Mouse (Mus musculus): ENCODE measurements around the gene Tmem178b. TPM values are rescaled to one million over a fixed set of nuclear protein-coding genes. Genes with fewer than 3 reads are reported as not detected.

Tmem178b gene
- total RNA-seq, 2 experiments from 2014 or later = 0.52 to 0.55 TPM

- DNase-seq = no peak
- intact Hi-C loops (cut with DNase I) = no loop called here
Observed at GRCm38 (mm10) chr6:40137831-40138520, 264.9 kb downstream of the Tmem178b start.

DNA sequence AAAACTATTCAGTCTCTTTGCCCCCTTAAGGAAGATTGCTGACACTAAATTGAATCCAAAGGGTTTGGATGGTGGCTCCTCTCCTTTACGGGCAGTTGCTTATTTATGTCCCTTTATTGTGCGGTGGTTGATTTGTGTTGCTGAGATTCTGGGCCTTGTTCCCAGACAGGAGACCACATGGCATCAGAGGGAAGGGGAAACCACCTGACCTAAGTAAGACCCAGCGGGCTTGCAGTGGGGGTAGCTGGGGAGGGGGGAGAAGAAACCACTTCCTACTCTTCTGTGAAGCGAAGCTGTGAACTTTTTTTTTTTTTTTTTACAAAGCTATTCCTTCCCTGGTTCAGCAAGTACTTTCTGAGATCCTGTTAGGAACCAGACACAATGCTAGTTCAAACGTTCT is 269.5 kb downstream of the Tmem178b start:
- intact Hi-C loops (cut with DNase I) = no loop called here

DNA sequence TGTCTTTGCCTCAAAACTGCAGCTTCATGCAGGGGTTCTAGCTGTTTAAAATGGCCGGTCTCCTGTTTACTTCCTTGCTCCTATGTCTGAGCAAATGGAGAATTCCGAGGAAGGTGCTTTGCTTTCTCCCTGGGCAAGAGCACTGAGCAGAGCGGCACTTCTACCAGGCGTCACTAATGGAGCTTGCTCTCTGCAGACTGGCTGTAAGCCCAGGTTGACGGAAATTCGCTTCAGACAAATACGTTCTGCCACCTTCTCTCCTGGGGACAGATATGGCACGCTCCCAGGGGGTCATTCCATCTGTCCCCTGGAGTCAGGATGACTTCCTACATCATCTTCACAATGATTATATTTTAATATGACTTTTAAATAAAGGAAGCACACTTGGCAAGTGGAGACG is 271.3 kb downstream of the Tmem178b start:
- no peak for DNase-seq

More for the DNA sequence above, 269.5 kb downstream of the Tmem178b start:
- DNase-seq = peak in 1 of 2 experiments; percentile 8

GRCm38 (mm10) chr6:40145601-40146000 is 272.5 kb downstream of the Tmem178b start:
- intact Hi-C loops (cut with DNase I) = no loop called here
- no peak for DNase-seq

More for the DNA sequence above, 271.3 kb downstream of the Tmem178b start:
- intact Hi-C loops (cut with DNase I) = no loop called here

GRCm38 (mm10) chr6:40152241-40152640 is 279.2 kb downstream of the Tmem178b start:
- no peak for DNase-seq
- intact Hi-C loops (cut with DNase I) = no loop called here

DNA sequence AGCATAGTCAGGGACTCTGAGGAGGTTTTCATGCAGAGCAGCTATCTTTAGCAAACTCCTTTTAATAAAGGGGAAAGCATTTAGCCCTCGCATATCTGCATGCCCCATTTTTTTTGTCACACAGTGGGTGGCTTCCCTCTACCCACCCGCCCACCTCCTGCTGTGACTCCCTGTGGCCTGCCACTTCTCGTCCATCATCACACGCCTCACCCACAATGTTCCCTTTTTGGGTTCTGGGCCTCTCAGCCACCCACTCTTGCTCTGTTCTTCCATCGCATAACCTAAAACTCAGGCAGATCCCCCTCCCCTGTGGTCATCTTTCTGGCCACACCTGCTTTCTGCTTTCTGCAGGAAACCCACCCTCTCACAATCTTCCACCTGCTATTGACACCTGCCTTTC is 288.3 kb downstream of the Tmem178b start:
- no peak for DNase-seq
- intact Hi-C loops (cut with DNase I) = no loop called here

- DNase-seq = no peak
- intact Hi-C loops (cut with DNase I) = no loop called here
Observed at GRCm38 (mm10) chr6:40173559-40173958, 300.5 kb downstream of the Tmem178b start.

DNA sequence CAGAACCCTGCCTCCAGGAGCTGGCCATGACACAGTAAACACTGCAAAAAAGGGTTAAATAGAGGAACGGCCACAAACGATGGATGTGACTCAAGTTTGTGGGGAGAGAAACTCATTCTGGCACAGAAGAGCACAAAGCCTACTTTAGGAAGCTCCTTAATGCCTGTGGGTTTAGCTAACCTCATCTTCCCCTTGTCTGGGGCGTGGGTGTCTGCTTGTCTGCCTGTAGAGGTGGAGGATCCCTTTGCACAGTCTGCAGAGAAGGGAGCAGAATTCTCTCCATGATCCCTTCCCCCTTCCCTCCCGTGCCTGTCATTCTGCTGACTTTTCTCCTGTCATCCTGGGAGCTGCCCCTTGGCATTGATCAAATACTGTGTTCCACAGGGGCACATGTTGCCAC is 304.8 kb downstream of the Tmem178b start:
- no peak for DNase-seq
- intact Hi-C loops (cut with DNase I) = no loop called here

GRCm38 (mm10) chr6:40180551-40180950 is 307.5 kb downstream of the Tmem178b start:
- DNase-seq = no peak
- intact Hi-C loops (cut with DNase I) = no loop called here

GRCm38 (mm10) chr6:40200661-40201060 is 327.6 kb downstream of the Tmem178b start:
- intact Hi-C loops (cut with DNase I) = no loop called here
- no peak for DNase-seq

GRCm38 (mm10) chr6:40202602-40203001 is 329.5 kb downstream of the Tmem178b start:
- DNase-seq = no peak
- intact Hi-C loops (cut with DNase I) = no loop called here

DNA sequence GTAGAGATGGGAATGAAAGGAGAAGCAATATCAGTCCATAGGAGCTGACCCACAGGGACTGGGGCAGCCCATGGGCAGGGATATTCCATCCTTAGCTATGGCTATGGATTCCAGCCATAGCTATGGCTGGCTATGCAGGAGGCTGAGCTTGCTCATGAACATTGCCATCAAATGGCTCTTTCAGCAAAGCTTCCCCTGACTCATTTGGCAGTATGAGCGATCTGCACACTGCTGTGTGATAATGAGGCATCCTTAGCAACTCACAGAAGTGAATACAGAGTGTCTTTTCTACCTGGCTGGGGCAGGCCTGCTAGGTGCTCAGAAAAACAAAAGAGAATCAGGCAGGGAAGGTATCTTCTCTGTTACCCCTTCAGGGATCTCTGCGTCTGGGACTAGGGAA is 332.3 kb downstream of the Tmem178b start:
- no peak for DNase-seq
- intact Hi-C loops (cut with DNase I) = no loop called here

- intact Hi-C loops (cut with DNase I) = no loop called here
- no peak for DNase-seq
Observed at GRCm38 (mm10) chr6:40208014-40208413, 334.9 kb downstream of the Tmem178b start.

GRCm38 (mm10) chr6:40209172-40209571 is 336.1 kb downstream of the Tmem178b start:
- intact Hi-C loops (cut with DNase I) = no loop called here
- DNase-seq = no peak

DNA sequence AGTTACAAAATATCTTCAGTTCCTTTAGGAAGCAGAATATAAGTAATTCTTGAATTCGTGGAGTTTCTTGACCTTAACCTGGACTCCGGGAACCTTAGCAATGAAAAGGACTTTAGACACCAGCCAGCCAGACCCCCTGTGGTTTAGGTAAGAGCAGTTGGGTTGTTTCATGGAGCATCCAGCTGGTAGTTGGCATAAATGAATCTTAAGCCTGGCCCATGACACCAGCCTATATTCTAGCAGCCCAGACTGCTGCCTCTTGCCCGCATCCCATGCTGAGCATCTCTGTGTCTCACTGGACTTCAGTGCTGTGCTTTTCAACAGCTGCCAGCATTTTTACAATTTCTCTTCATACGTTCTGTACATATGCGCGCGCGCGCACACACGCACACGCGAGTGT is 344.1 kb downstream of the Tmem178b start:
- no peak for DNase-seq
- intact Hi-C loops (cut with DNase I) = no loop called here

GRCm38 (mm10) chr6:40217651-40218050 is 344.6 kb downstream of the Tmem178b start:
- intact Hi-C loops (cut with DNase I) = no loop called here
- DNase-seq = no peak

- intact Hi-C loops (cut with DNase I) = no loop called here
- no peak for DNase-seq
Observed at GRCm38 (mm10) chr6:40220634-40221120, 347.6 kb downstream of the Tmem178b start.

- intact Hi-C loops (cut with DNase I) = no loop called here
Observed at GRCm38 (mm10) chr6:40225585-40226280, 352.7 kb downstream of the Tmem178b start.

DNA sequence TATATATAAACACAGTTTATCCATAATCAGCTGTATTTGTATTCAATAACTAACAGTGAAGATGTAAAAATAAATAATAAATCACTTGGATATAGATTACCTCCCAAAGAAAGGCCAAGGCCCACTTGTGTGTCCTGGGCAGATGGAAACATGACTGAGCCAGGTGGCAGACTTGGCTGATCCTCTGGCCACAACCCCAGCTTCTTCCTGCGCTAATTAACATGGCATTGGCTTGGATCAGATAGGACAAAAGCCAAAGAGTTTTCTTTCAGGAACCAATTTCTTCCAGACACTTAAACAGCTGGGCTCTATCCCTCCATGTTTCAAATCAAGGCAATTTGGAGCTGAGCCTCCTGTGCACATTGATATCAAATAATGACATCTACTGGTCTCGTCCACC is 355.9 kb downstream of the Tmem178b start:
- DNase-seq = no peak

More at GRCm38 (mm10) chr6:40225585-40226280, 352.7 kb downstream of the Tmem178b start:
- DNase-seq = no peak

DNA sequence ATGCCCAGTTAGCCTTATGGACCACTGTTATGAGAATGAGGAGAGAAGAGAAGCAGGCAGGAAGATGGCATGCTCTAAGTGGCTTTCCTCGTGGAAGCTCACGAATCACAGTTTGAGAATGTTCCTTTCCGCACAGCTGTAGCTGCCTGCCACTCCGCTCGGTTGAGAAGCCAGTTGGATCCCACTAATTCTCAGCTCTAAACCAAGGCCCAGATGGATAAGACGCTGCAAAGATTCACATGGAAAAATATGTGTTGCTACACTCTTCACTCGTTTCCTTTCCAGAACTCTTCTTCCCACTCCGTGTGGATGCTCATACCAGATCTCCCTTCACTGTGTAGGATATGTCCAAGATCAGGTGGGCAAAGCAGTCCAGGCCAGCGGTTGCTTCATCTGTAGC is 356.9 kb downstream of the Tmem178b start:
- intact Hi-C loops (cut with DNase I) = no loop called here
- DNase-seq = no peak

More for the DNA sequence above, 355.9 kb downstream of the Tmem178b start:
- intact Hi-C loops (cut with DNase I) = no loop called here

DNA sequence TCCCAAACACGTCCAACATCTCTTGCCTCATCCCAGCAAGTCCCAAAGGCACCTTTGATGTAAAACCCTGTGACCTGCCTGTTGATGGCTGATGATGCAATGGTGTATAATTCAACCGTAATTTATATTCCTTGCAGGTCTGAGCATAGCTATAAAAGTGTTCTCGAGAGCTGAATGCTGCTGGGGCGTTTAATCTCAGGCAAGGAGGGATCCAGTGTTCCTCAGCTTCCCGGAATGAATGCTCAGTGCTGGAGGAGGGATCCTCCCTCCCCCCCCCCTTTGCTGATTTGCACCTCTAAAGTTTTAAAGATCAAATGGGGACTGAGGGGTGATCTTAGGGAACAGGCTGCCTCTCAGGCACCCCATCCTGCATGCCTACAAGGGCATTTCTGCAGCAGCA is 361.0 kb downstream of the Tmem178b start:
- no peak for DNase-seq
- intact Hi-C loops (cut with DNase I) = no loop called here

Data from heart, postnatal 10 days (tissue).